Mouse (Mus musculus) MEL (cell line): Measurements from ENCODE around the gene Xrcc1. TPM values are rescaled to one million over a fixed set of nuclear protein-coding genes. Genes with fewer than 3 reads are reported as not detected.

ENCODE experiments used
- DNase-seq: peaks from one replicate; pipeline ENCODE4 v3.0.0; 2011; ENCODE audit warnings: low read depth, low spot score
- H3K27ac ChIP-seq: 2 replicates; pipeline ENCODE4 v1.5.1; 2012; ENCODE audit warnings: low read depth, mild to moderate bottlenecking, control low read depth, low read length, moderate library complexity; ENCODE audit not compliant: control insufficient read depth
- H3K27me3 ChIP-seq, 2 experiments: fragments of 150-350 bp in 1 of 2; sonication (generic) in 1 of 2; 2 replicates each; pipeline ENCODE4 v1.6.1; 2012; ENCODE audit warnings: low read length in 2 of 2, mild to moderate bottlenecking in 2 of 2, improper control_type of control experiment in 1 of 2, moderate library complexity in 1 of 2; ENCODE audit not compliant: insufficient read depth in 2 of 2, control insufficient read depth in 1 of 2
- H3K36me3 ChIP-seq, 2 experiments: 2 replicates each; pipeline ENCODE4 v1.6.1; 2012 to 2014; ENCODE audit warnings: low read length in 2 of 2, improper control_type of control experiment in 1 of 2, inconsistent platforms in 1 of 2, mild to moderate bottlenecking in 1 of 2; ENCODE audit not compliant: insufficient read depth in 2 of 2, control insufficient read depth in 1 of 2
- H3K4me1 ChIP-seq, 2 experiments: fragments of 150-350 bp in 1 of 2; sonication (generic) in 1 of 2; 2 replicates each; pipeline ENCODE4 v1.6.1; 2012; ENCODE audit warnings: low read length in 2 of 2, improper control_type of control experiment in 1 of 2, mild to moderate bottlenecking in 1 of 2; ENCODE audit not compliant: insufficient read depth in 2 of 2, control insufficient read depth in 1 of 2
- H3K4me3 ChIP-seq, 2 experiments: fragments of 150-350 bp in 1 of 2; sonication (generic) in 1 of 2; 2 replicates each; pipeline ENCODE4 v1.5.1; 2012; ENCODE audit warnings: low read depth in 2 of 2, low read length in 2 of 2, mild to moderate bottlenecking in 2 of 2, moderate library complexity in 2 of 2, control low read depth in 1 of 2, improper control_type of control experiment in 1 of 2; ENCODE audit not compliant: control insufficient read depth in 1 of 2, insufficient read depth in 1 of 2
- H3K79me2 ChIP-seq: 2 replicates; pipeline ENCODE4 v1.6.1; 2012; ENCODE audit warnings: mild to moderate bottlenecking, low read length, moderate library complexity; ENCODE audit not compliant: control insufficient read depth, poor library complexity, insufficient read depth
- H3K9ac ChIP-seq: 2 replicates; pipeline ENCODE4 v1.6.1; 2012; ENCODE audit warnings: low read depth, mild to moderate bottlenecking, control low read depth, low read length, moderate library complexity; ENCODE audit not compliant: control insufficient read depth, poor library complexity, severe bottlenecking
- H3K9me3 ChIP-seq: fragments of 150-350 bp; sonication (generic); replicated peaks from 2 replicates; pipeline ENCODE4 v1.6.1; 2012; ENCODE audit warnings: mild to moderate bottlenecking, low read length, improper control_type of control experiment, moderate library complexity; ENCODE audit not compliant: insufficient read depth
- CHD1 ChIP-seq: IDR thresholded peaks from 2 replicates; pipeline ENCODE4 v1.6.1; 2012; ENCODE audit warnings: low read depth, mild to moderate bottlenecking, inconsistent platforms, low read length, improper control_type of control experiment
- CHD2 ChIP-seq: IDR thresholded peaks from 2 replicates; pipeline ENCODE4 v1.6.1; 2011; ENCODE audit warnings: low read length, improper control_type of control experiment
- CTCF ChIP-seq, 3 experiments: IDR thresholded peaks in 2 of 3; conservative IDR thresholded peaks in 1 of 3; 2 replicates each; pipeline ENCODE4 v1.5.1; 2011 to 2012; ENCODE audit warnings: low read length in 3 of 3, low read depth in 2 of 3, mild to moderate bottlenecking in 2 of 3, improper control_type of control experiment in 1 of 3, inconsistent platforms in 1 of 3, mixed read lengths in 1 of 3, moderate library complexity in 1 of 3; ENCODE audit not compliant: control insufficient read depth in 1 of 3, insufficient read depth in 1 of 3, poor library complexity in 1 of 3, severe bottlenecking in 1 of 3
- E2F4 ChIP-seq: IDR thresholded peaks from 2 replicates; pipeline ENCODE4 v1.6.1; 2011; ENCODE audit warnings: low read depth, low read length, improper control_type of control experiment, borderline replicate concordance
- EP300 ChIP-seq, 2 experiments: IDR thresholded peaks; 2 replicates each; pipeline ENCODE4 v1.6.1; 2011; ENCODE audit warnings: improper control_type of control experiment in 2 of 2, low read length in 2 of 2, low read depth in 1 of 2, mild to moderate bottlenecking in 1 of 2
- ETS1 ChIP-seq: IDR thresholded peaks from 2 replicates; pipeline ENCODE4 v1.6.1; 2012; ENCODE audit warnings: low read depth, mild to moderate bottlenecking, inconsistent platforms, low read length, improper control_type of control experiment, moderate library complexity
- HCFC1 ChIP-seq: IDR thresholded peaks from 2 replicates; pipeline ENCODE4 v1.6.1; 2012; ENCODE audit warnings: low read depth, mild to moderate bottlenecking, inconsistent platforms, low read length, improper control_type of control experiment, moderate library complexity
- JUND ChIP-seq: IDR thresholded peaks from 2 replicates; pipeline ENCODE4 v1.6.1; 2011; ENCODE audit warnings: low read depth, mild to moderate bottlenecking, improper control_type of control experiment, low read length
- MAZ ChIP-seq: IDR thresholded peaks from 2 replicates; pipeline ENCODE4 v1.6.1; 2012; ENCODE audit warnings: low read depth, mild to moderate bottlenecking, inconsistent platforms, low read length, improper control_type of control experiment
- MYB ChIP-seq: IDR thresholded peaks from 2 replicates; pipeline ENCODE4 v1.6.1; 2011; ENCODE audit warnings: mild to moderate bottlenecking, low read depth, low read length, improper control_type of control experiment
- NELFE ChIP-seq: IDR thresholded peaks from 2 replicates; pipeline ENCODE4 v1.6.1; 2011; ENCODE audit warnings: low read depth, low read length, improper control_type of control experiment
- POLR2AphosphoS2 ChIP-seq: IDR thresholded peaks from 2 replicates; pipeline ENCODE4 v1.6.1; 2011; ENCODE audit warnings: low read length, improper control_type of control experiment
- RAD21 ChIP-seq: IDR thresholded peaks from 2 replicates; pipeline ENCODE4 v1.6.1; 2011; ENCODE audit warnings: mild to moderate bottlenecking, low read depth, low read length, improper control_type of control experiment
- RCOR1 ChIP-seq: IDR thresholded peaks from 2 replicates; pipeline ENCODE4 v1.6.1; 2012; ENCODE audit warnings: low read depth, mild to moderate bottlenecking, inconsistent platforms, low read length, improper control_type of control experiment
- SIN3A ChIP-seq: IDR thresholded peaks from 2 replicates; pipeline ENCODE4 v1.6.1; 2012; ENCODE audit warnings: low read length, improper control_type of control experiment, inconsistent platforms
- SMC3 ChIP-seq: IDR thresholded peaks from 2 replicates; pipeline ENCODE4 v1.6.1; 2011; ENCODE audit warnings: low read depth, low read length, improper control_type of control experiment
- TAL1 ChIP-seq: IDR thresholded peaks from 2 replicates; pipeline ENCODE4 v1.6.1; 2012; ENCODE audit warnings: mild to moderate bottlenecking, inconsistent platforms, low read length, moderate library complexity, mixed read lengths
- TBP ChIP-seq: IDR thresholded peaks from 2 replicates; pipeline ENCODE4 v1.8.0; 2011; ENCODE audit warnings: low read depth, low read length, improper control_type of control experiment
- TCF12 ChIP-seq: IDR thresholded peaks from 2 replicates; pipeline ENCODE4 v1.6.1; 2014; ENCODE audit warnings: low read depth, mild to moderate bottlenecking, inconsistent platforms, low read length, improper control_type of control experiment, moderate library complexity
- UBTF ChIP-seq: IDR thresholded peaks from 2 replicates; pipeline ENCODE4 v1.6.1; 2012; ENCODE audit warnings: low read depth, mild to moderate bottlenecking, inconsistent platforms, low read length, improper control_type of control experiment, moderate library complexity, borderline replicate concordance; ENCODE audit not compliant: insufficient read depth
- USF2 ChIP-seq, 2 experiments: IDR thresholded peaks; 2 replicates each; pipeline ENCODE4 v1.6.1; 2011 to 2012; ENCODE audit warnings: improper control_type of control experiment in 2 of 2, low read length in 2 of 2, borderline replicate concordance in 1 of 2, inconsistent platforms in 1 of 2, low read depth in 1 of 2, mild to moderate bottlenecking in 1 of 2; ENCODE audit not compliant: insufficient read depth in 1 of 2
- ZC3H11A ChIP-seq: IDR thresholded peaks from 2 replicates; pipeline ENCODE4 v1.6.1; 2012; ENCODE audit warnings: low read depth, mild to moderate bottlenecking, inconsistent platforms, low read length, improper control_type of control experiment
- ZKSCAN1 ChIP-seq: IDR thresholded peaks from 2 replicates; pipeline ENCODE4 v1.6.1; 2012; ENCODE audit warnings: low read depth, mild to moderate bottlenecking, inconsistent platforms, low read length, improper control_type of control experiment, moderate library complexity
- ZMIZ1 ChIP-seq: IDR thresholded peaks from 2 replicates; pipeline ENCODE4 v1.6.1; 2012; ENCODE audit warnings: low read depth, mild to moderate bottlenecking, inconsistent platforms, low read length, improper control_type of control experiment, moderate library complexity
- ZNF384 ChIP-seq: IDR thresholded peaks from 2 replicates; pipeline ENCODE4 v1.6.1; 2012; ENCODE audit warnings: low read depth, mild to moderate bottlenecking, inconsistent platforms, low read length, improper control_type of control experiment
- polyA plus RNA-seq, 2 experiments: library from polyadenylated mRNA; stranded (reverse) in 1 of 2; unstranded in 1 of 2; fragments of >175 nt in 1 of 2; fragments of >200 nt in 1 of 2; gene quantifications; 2 replicates each; pipeline versions ENCODE4 v1.2.1 to v1.2.4; 2012; ENCODE audit warnings: low replicate concordance in 2 of 2, low read depth in 1 of 2; ENCODE audit not compliant: insufficient read length in 2 of 2, insufficient read depth in 1 of 2, missing spikeins in 1 of 2
- total RNA-seq: library from RNA; depleted of rRNA; stranded (reverse); fragments of 300-350 nt; gene quantifications from 2 replicates; pipeline ENCODE4 v1.2.3, GENCODE M21; 2012

Xrcc1 gene
- total and polyA plus RNA-seq, 3 experiments = 97.4 to 574 (median 101) TPM

DNA sequence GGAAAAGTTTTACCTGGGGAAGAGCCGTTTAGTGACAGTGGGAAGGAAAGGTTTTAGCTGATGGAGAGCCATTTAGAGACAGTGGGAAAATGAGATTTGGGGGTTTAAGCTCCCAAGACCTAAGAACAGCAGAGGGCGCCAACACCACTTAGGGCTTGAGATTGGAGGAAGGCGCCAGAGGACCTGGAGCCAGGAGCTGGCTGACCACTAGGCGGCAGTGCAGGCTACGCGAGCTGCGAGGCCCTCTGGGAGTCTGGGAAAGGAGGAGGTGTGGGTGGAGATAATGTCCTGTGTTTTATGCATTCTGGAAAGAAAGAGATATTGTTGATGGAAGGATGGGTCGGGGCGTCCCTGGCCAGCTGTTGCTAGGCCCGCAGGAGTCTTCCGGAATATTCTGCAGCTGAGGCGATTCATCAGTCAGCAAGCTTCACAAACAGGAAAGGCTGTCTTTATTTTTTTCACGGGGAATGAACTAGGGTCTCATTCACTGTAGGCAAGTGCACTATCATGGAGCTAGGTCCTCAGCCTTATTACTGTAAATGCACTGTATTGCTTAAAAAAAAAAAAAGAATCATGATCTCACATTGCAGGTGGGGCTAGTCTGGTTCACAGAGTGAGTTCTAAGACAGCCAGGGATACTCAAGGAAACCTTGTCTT, 55.0 kb downstream of the Xrcc1 start:
- Histone ChIP-seq H3K79me2 (no peaks in the 10 kb centered on the region), H3K9ac (no peak overlapping the region), H3K36me3 (no peaks in the 10 kb centered on the region), H3K4me1 (no peaks in the 10 kb centered on the region), H3K4me3 (no peak overlapping the region), H3K9me3 (no peaks in the 10 kb centered on the region), H3K27ac (no peak overlapping the region), H3K27me3 (no peaks in the 10 kb centered on the region)
- TF ChIP-seq CTCF (IDR thresholded peaks at IDR 0.05 in 2 of 3, conservative IDR thresholded peaks at IDR 0.05 in 1 of 3; ENCODE audit: control insufficient read depth in 1 of 3, insufficient read depth in 1 of 3, low read depth in 2 of 3, low read length in 3 of 3, poor library complexity in 1 of 3, severe bottlenecking in 1 of 3) (peak in 2 of 3 experiments; percentile 99 to 100; a peak in 5 of 6 replicates), RAD21 (peak; percentile 92), TBP (no peak), SMC3 (peak; percentile 98), CHD1 (no peak), ZKSCAN1 (no peak), SIN3A (0 out of 2 replicates have a peak, but pooled peaks have one; percentile 40), MYB (no peak), E2F4 (no peak), HCFC1 (peak; percentile 66; the same call in 1 of the 2 replicates), USF2 (IDR thresholded peaks at IDR 0.05; ENCODE audit: borderline replicate concordance in 1 of 2, insufficient read depth in 1 of 2, low read depth in 1 of 2, low read length in 2 of 2) (no peak), MAZ (no peak; the same call in 1 of the 2 replicates), ZMIZ1 (no peak), ZC3H11A (peak; percentile 92)
- peak; percentile 95 for DNase-seq

DNA sequence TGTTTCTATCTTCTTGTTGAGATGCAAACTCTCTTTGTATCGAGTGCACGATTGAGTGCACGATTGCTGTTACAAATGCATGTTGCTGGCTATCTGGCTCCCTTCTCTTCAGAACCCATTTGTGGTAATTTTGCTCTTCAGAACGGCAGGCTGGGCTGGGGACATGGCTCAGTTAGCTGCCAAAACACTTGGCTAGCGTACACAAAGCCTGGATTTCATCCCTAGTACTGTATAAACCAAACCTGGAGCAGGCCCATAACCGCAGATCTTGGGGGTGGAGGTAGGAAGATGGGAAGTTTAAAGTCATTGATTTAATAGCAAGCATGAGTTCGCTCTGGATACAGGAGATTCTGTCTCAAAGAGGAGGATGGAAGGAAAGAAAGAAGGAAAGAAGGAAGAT, 59.5 kb downstream of the Xrcc1 start:
- H3K4me1 ChIP-seq = no peaks in the 10 kb centered on the region
- TF ChIP-seq UBTF (no peak), ZKSCAN1 (no peak), SMC3 (no peak), JUND (no peak), CHD1 (no peak), HCFC1 (no peak), TCF12 (no peak), TBP (no peak), EP300 (IDR thresholded peaks at IDR 0.05; ENCODE audit: low read depth in 1 of 2, low read length in 2 of 2) (no peak), ZNF384 (no peak), MYB (no peak), NELFE (no peak), POLR2AphosphoS2 (no peak), TAL1 (no peak), RAD21 (no peak), CHD2 (no peak), ZMIZ1 (no peak), RCOR1 (no peak), SIN3A (no peak), ETS1 (no peak)
- H3K27ac ChIP-seq = no peak overlapping the region
- no peak for DNase-seq
- H3K27me3 ChIP-seq = no peaks in the 10 kb centered on the region
- no peak overlapping the region for H3K4me3 ChIP-seq
- H3K9me3 ChIP-seq = no peaks in the 10 kb centered on the region
- H3K79me2 ChIP-seq = no peaks in the 10 kb centered on the region; the same call in 1 of the 2 replicates
- no peaks in the 10 kb centered on the region for H3K36me3 ChIP-seq
- no peak overlapping the region for H3K9ac ChIP-seq
